Mouse (Mus musculus): ENCODE data around the gene Kcnq1. TPM values are rescaled to one million over a fixed set of nuclear protein-coding genes. Genes with fewer than 3 reads are reported as not detected.

Kcnq1 gene
- polyA plus RNA-seq, 1 experiment from 2014 or later, result 13.4 TPM

- Histone ChIP-seq H3K27ac (no peak overlapping the region), H3K4me1 (replicated peaks; ENCODE audit: insufficient read depth, low read length) (peaks cover 13% of the 10 kb centered on the region; the same call in 1 of the 2 replicates), H3K9me3 (replicated peaks; ENCODE audit: low read length) (no peaks in the 10 kb centered on the region), H3K4me3 (replicated peaks; ENCODE audit: low read depth, low read length) (no peak overlapping the region), H3K36me3 (ENCODE audit: insufficient read depth, low read length) (no peaks in the 10 kb centered on the region), H3K4me2 (ENCODE audit: low read length) (no peak overlapping the region), H3K27me3 (ENCODE audit: insufficient read depth, low read length) (no peaks in the 10 kb centered on the region), H3K9ac (ENCODE audit: low read depth, low read length) (no peak overlapping the region)
- ATAC-seq (replicated peaks; ENCODE audit: low FRiP score, low read depth), result no peak
- no peak for TF ChIP-seq CTCF (IDR thresholded peaks at IDR 0.05; ENCODE audit: low read depth)
- peak; percentile 46 for DNase-seq (ENCODE audit: low spot score)
- WGBS, result 16% methylated on average over 5 of the region's 5 CpGs
Observed at GRCm38 (mm10) chr7:143318512-143318911, 212.3 kb downstream of the Kcnq1 start.

DNA sequence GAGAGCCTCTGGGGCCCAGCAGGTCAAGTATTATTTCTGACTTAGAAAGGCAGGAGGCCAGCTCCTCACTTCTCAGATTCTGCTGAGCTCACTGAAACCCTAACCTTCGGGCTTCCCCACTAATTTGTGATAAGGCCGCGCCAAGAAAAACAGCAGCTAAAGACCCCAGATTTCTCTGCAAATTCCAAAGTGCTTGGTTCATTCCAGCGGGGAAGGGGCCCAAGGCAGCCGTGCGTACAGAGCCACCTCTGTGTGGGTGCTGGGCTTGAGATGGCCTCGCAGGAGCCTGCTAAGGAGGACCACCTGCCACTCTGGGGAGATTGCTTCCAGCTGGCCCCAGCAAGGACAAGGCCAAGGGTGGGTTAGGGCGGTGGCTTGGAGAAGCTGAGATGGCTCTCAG, 214.2 kb downstream of the Kcnq1 start:
- ATAC-seq (replicated peaks; ENCODE audit: low FRiP score, low read depth), result peak; percentile 59; the same call in 1 of the 2 replicates
- H3K9me3 ChIP-seq (replicated peaks; ENCODE audit: low read length), result no peaks in the 10 kb centered on the region
- no peak overlapping the region for H3K4me2 ChIP-seq (ENCODE audit: low read length)
- H3K27me3 ChIP-seq (ENCODE audit: insufficient read depth, low read length), result no peaks in the 10 kb centered on the region
- no peak overlapping the region for H3K9ac ChIP-seq (ENCODE audit: low read depth, low read length)
- TF ChIP-seq CTCF (IDR thresholded peaks at IDR 0.05; ENCODE audit: low read depth), result no peak
- no peak overlapping the region for H3K4me3 ChIP-seq (replicated peaks; ENCODE audit: low read depth, low read length)
- peak; percentile 64 for DNase-seq (ENCODE audit: low spot score)
- WGBS, result 30% methylated on average over 8 of the region's 8 CpGs
- no peaks in the 10 kb centered on the region for H3K36me3 ChIP-seq (ENCODE audit: insufficient read depth, low read length)
- H3K27ac ChIP-seq, result no peak overlapping the region
- peaks cover 7% of the 10 kb centered on the region; the same call in 1 of the 2 replicates for H3K4me1 ChIP-seq (replicated peaks; ENCODE audit: insufficient read depth, low read length)

GRCm38 (mm10) chr7:143325051-143325450, 218.9 kb downstream of the Kcnq1 start:
- Histone ChIP-seq H3K27me3 (ENCODE audit: insufficient read depth, low read length) (no peaks in the 10 kb centered on the region), H3K4me1 (replicated peaks; ENCODE audit: insufficient read depth, low read length) (peaks cover 6% of the 10 kb centered on the region; the same call in 1 of the 2 replicates), H3K36me3 (ENCODE audit: insufficient read depth, low read length) (no peaks in the 10 kb centered on the region), H3K9ac (ENCODE audit: low read depth, low read length) (no peak overlapping the region), H3K9me3 (replicated peaks; ENCODE audit: low read length) (no peaks in the 10 kb centered on the region), H3K4me3 (replicated peaks; ENCODE audit: low read depth, low read length) (no peak overlapping the region), H3K27ac (no peak overlapping the region), H3K4me2 (ENCODE audit: low read length) (no peak overlapping the region)
- no peak for ATAC-seq (replicated peaks; ENCODE audit: low FRiP score, low read depth)
- DNase-seq (ENCODE audit: low spot score), result no peak
- WGBS, result 68% methylated on average over 16 of the region's 16 CpGs
- TF ChIP-seq CTCF (IDR thresholded peaks at IDR 0.05; ENCODE audit: low read depth), result no peak

- Histone ChIP-seq H3K27me3 (ENCODE audit: insufficient read depth, low read length) (no peaks in the 10 kb centered on the region), H3K4me1 (replicated peaks; ENCODE audit: insufficient read depth, low read length) (0 out of 2 replicates have a peak, but pooled peaks cover 3% of the 10 kb centered on the region)
- ATAC-seq (replicated peaks; ENCODE audit: low FRiP score, low read depth), result no peak
Observed at GRCm38 (mm10) chr7:143328185-143328915, 222.2 kb downstream of the Kcnq1 start.

GRCm38 (mm10) chr7:143329110-143329810, 223.1 kb downstream of the Kcnq1 start:
- Histone ChIP-seq H3K27me3 (ENCODE audit: insufficient read depth, low read length) (no peaks in the 10 kb centered on the region), H3K27ac (no peak overlapping the region), H3K9me3 (replicated peaks; ENCODE audit: low read length) (no peaks in the 10 kb centered on the region), H3K4me3 (replicated peaks; ENCODE audit: low read depth, low read length) (no peak overlapping the region), H3K36me3 (ENCODE audit: insufficient read depth, low read length) (no peaks in the 10 kb centered on the region), H3K4me1 (replicated peaks; ENCODE audit: insufficient read depth, low read length) (0 out of 2 replicates have a peak, but pooled peaks cover 4% of the 10 kb centered on the region), H3K4me2 (ENCODE audit: low read length) (no peak overlapping the region), H3K9ac (ENCODE audit: low read depth, low read length) (no peak overlapping the region)
- ATAC-seq (replicated peaks; ENCODE audit: low FRiP score, low read depth), result no peak; the same call in 1 of the 2 replicates
- TF ChIP-seq CTCF (IDR thresholded peaks at IDR 0.05; ENCODE audit: low read depth), result no peak
- DNase-seq (ENCODE audit: low spot score), result no peak
- 60% methylated on average over 14 of the region's 14 CpGs for WGBS

More at GRCm38 (mm10) chr7:143328185-143328915, 222.2 kb downstream of the Kcnq1 start:
- Histone ChIP-seq H3K27ac (no peak overlapping the region), H3K36me3 (ENCODE audit: insufficient read depth, low read length) (no peaks in the 10 kb centered on the region), H3K9me3 (replicated peaks; ENCODE audit: low read length) (no peaks in the 10 kb centered on the region), H3K9ac (ENCODE audit: low read depth, low read length) (no peak overlapping the region), H3K4me2 (ENCODE audit: low read length) (no peak overlapping the region), H3K4me3 (replicated peaks; ENCODE audit: low read depth, low read length) (no peak overlapping the region)
- TF ChIP-seq CTCF (IDR thresholded peaks at IDR 0.05; ENCODE audit: low read depth), result no peak
- 56% methylated on average over 18 of the region's 18 CpGs for WGBS
- no peak for DNase-seq (ENCODE audit: low spot score)

GRCm38 (mm10) chr7:143333040-143333439, 226.9 kb downstream of the Kcnq1 start:
- Histone ChIP-seq H3K9me3 (replicated peaks; ENCODE audit: low read length) (0 out of 2 replicates have a peak, but pooled peaks cover 4% of the 10 kb centered on the region), H3K9ac (ENCODE audit: low read depth, low read length) (no peak overlapping the region), H3K4me3 (replicated peaks; ENCODE audit: low read depth, low read length) (no peak overlapping the region), H3K4me1 (replicated peaks; ENCODE audit: insufficient read depth, low read length) (0 out of 2 replicates have a peak, but pooled peaks cover 4% of the 10 kb centered on the region), H3K27ac (no peak overlapping the region), H3K4me2 (ENCODE audit: low read length) (no peak overlapping the region), H3K27me3 (ENCODE audit: insufficient read depth, low read length) (no peaks in the 10 kb centered on the region), H3K36me3 (ENCODE audit: insufficient read depth, low read length) (no peaks in the 10 kb centered on the region)
- 43% methylated on average over 8 of the region's 8 CpGs for WGBS
- TF ChIP-seq CTCF (IDR thresholded peaks at IDR 0.05; ENCODE audit: low read depth), result no peak
- DNase-seq (ENCODE audit: low spot score) (no peak), ATAC-seq (replicated peaks; ENCODE audit: low FRiP score, low read depth) (no peak)
